Mouse (Mus musculus): ENCODE measurements around the gene Hk1. TPM values are rescaled to one million over a fixed set of nuclear protein-coding genes. Genes with fewer than 3 reads are reported as not detected.

Hk1 gene
- polyA plus RNA-seq, 1 experiment = 45.1 TPM

GRCm38 (mm10) chr10:62344004-62344752 lies 35.5 kb downstream of the Hk1 start:
- no peak for TF ChIP-seq CTCF (IDR thresholded peaks at IDR 0.05; ENCODE audit: low read depth, low read length)
- no peak for TF ChIP-seq POLR2A (IDR thresholded peaks at IDR 0.05; ENCODE audit: borderline replicate concordance, low read depth, low read length)
- Histone ChIP-seq H3K27ac (ENCODE audit: insufficient read depth, low read depth, low read length) (no peak overlapping the region), H3K4me1 (ENCODE audit: control insufficient read depth, insufficient read depth, low read length) (peaks cover 6% of the 10 kb centered on the region; the same call in 1 of the 2 replicates), H3K4me3 (ENCODE audit: insufficient read depth, low read length) (no peak overlapping the region)

- no peak overlapping the region for H3K27ac ChIP-seq (ENCODE audit: insufficient read depth, low read depth, low read length)
- peaks cover 19% of the 10 kb centered on the region for H3K4me1 ChIP-seq (ENCODE audit: control insufficient read depth, insufficient read depth, low read length)
- no peak overlapping the region for H3K4me3 ChIP-seq (ENCODE audit: insufficient read depth, low read length)
- no peak for TF ChIP-seq CTCF (IDR thresholded peaks at IDR 0.05; ENCODE audit: low read depth, low read length)
- no peak for TF ChIP-seq POLR2A (IDR thresholded peaks at IDR 0.05; ENCODE audit: borderline replicate concordance, low read depth, low read length)
Measured at GRCm38 (mm10) chr10:62342512-62342911, 37.2 kb downstream of the Hk1 start.

- no peak overlapping the region for H3K27ac ChIP-seq (ENCODE audit: insufficient read depth, low read depth, low read length)
Measured at GRCm38 (mm10) chr10:62341956-62342355, 37.8 kb downstream of the Hk1 start.

GRCm38 (mm10) chr10:62340991-62341390 lies 38.7 kb downstream of the Hk1 start:
- peaks cover 34% of the 10 kb centered on the region for H3K4me1 ChIP-seq (ENCODE audit: control insufficient read depth, insufficient read depth, low read length)
- H3K27ac ChIP-seq (ENCODE audit: insufficient read depth, low read depth, low read length) = peak overlapping the region; percentile 3
- peak overlapping the region; percentile 88 for H3K4me3 ChIP-seq (ENCODE audit: insufficient read depth, low read length)
- TF ChIP-seq CTCF (IDR thresholded peaks at IDR 0.05; ENCODE audit: low read depth, low read length) (no peak), POLR2A (IDR thresholded peaks at IDR 0.05; ENCODE audit: borderline replicate concordance, low read depth, low read length) (no peak)

More at GRCm38 (mm10) chr10:62341956-62342355, 37.8 kb downstream of the Hk1 start:
- TF ChIP-seq CTCF (IDR thresholded peaks at IDR 0.05; ENCODE audit: low read depth, low read length) (no peak), POLR2A (IDR thresholded peaks at IDR 0.05; ENCODE audit: borderline replicate concordance, low read depth, low read length) (no peak)
- H3K4me3 ChIP-seq (ENCODE audit: insufficient read depth, low read length) = no peak overlapping the region
- peaks cover 25% of the 10 kb centered on the region for H3K4me1 ChIP-seq (ENCODE audit: control insufficient read depth, insufficient read depth, low read length)

- TF ChIP-seq CTCF (IDR thresholded peaks at IDR 0.05; ENCODE audit: low read depth, low read length) (no peak), POLR2A (IDR thresholded peaks at IDR 0.05; ENCODE audit: borderline replicate concordance, low read depth, low read length) (no peak)
- H3K4me1 ChIP-seq (ENCODE audit: control insufficient read depth, insufficient read depth, low read length) = peaks cover 39% of the 10 kb centered on the region
- H3K4me3 ChIP-seq (ENCODE audit: insufficient read depth, low read length) = peak overlapping the region; percentile 88
Measured at GRCm38 (mm10) chr10:62340095-62340731, 39.5 kb downstream of the Hk1 start.

GRCm38 (mm10) chr10:62339211-62340094 lies 40.3 kb downstream of the Hk1 start:
- H3K4me1 ChIP-seq (ENCODE audit: control insufficient read depth, insufficient read depth, low read length) = peaks cover 39% of the 10 kb centered on the region

More at GRCm38 (mm10) chr10:62340095-62340731, 39.5 kb downstream of the Hk1 start:
- H3K27ac ChIP-seq (ENCODE audit: insufficient read depth, low read depth, low read length) = peak overlapping the region; percentile 85

GRCm38 (mm10) chr10:62338626-62339025 lies 41.1 kb downstream of the Hk1 start:
- peaks cover 39% of the 10 kb centered on the region for H3K4me1 ChIP-seq (ENCODE audit: control insufficient read depth, insufficient read depth, low read length)
- peak overlapping the region; percentile 88 for H3K4me3 ChIP-seq (ENCODE audit: insufficient read depth, low read length)
- no peak overlapping the region for H3K27ac ChIP-seq (ENCODE audit: insufficient read depth, low read depth, low read length)
- no peak for TF ChIP-seq CTCF (IDR thresholded peaks at IDR 0.05; ENCODE audit: low read depth, low read length)
- no peak for TF ChIP-seq POLR2A (IDR thresholded peaks at IDR 0.05; ENCODE audit: borderline replicate concordance, low read depth, low read length)

More at GRCm38 (mm10) chr10:62339211-62340094, 40.3 kb downstream of the Hk1 start:
- Histone ChIP-seq H3K27ac (ENCODE audit: insufficient read depth, low read depth, low read length) (0 out of 2 replicates have a peak overlapping the region, but pooled peaks have one; percentile 4), H3K4me3 (ENCODE audit: insufficient read depth, low read length) (peak overlapping the region; percentile 88)
- no peak for TF ChIP-seq POLR2A (IDR thresholded peaks at IDR 0.05; ENCODE audit: borderline replicate concordance, low read depth, low read length)
- no peak for TF ChIP-seq CTCF (IDR thresholded peaks at IDR 0.05; ENCODE audit: low read depth, low read length)

- Histone ChIP-seq H3K4me3 (ENCODE audit: insufficient read depth, low read length) (no peak overlapping the region), H3K4me1 (ENCODE audit: control insufficient read depth, insufficient read depth, low read length) (peaks cover 39% of the 10 kb centered on the region), H3K27ac (ENCODE audit: insufficient read depth, low read depth, low read length) (no peak overlapping the region)
- no peak for TF ChIP-seq CTCF (IDR thresholded peaks at IDR 0.05; ENCODE audit: low read depth, low read length)
- no peak for TF ChIP-seq POLR2A (IDR thresholded peaks at IDR 0.05; ENCODE audit: borderline replicate concordance, low read depth, low read length)
Measured at GRCm38 (mm10) chr10:62338176-62338575, 41.5 kb downstream of the Hk1 start.

Data from bone marrow macrophage, adult 2 months (primary cell).